Mouse (Mus musculus) retina, embryonic 14.5 days (tissue): ENCODE measurements around the gene Serpine2.
A peak's percentile ranks its signal among the peaks of the same experiment; 100 is the strongest.

Experiments used
- DNase-seq: peaks from one replicate; pipeline ENCODE4 v3.0.0-alpha.2; 2015; ENCODE audit warnings: low spot score

Serpine2 gene

GRCm38 (mm10) chr1:79861130-79861942, at the start of gene Serpine2:
Serpine2 (minus strand) TSS chr1:79861180.
- DNase-seq = no peak

- DNase-seq = no peak
Observed at GRCm38 (mm10) chr1:79907811-79908210, 46.8 kb upstream of the Serpine2 start.

DNA sequence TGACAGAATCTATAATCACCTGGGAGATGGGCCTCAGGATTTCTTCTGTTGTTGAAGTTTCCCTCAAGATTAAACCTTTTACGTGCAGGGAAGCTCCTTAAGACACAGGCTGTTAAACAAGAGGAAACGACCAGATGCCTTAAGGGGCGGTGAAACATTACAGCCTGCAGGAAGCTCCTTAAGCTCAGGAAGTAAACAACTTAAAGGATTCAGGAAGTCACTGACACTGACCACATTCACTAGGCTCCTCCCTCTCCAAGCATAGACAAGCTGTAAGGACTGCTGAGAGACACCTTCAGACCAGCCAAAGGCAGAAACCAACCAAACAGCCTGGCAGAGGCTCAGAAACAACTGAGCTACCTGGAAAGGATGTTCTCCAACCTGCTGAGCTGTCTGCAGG, 44.3 kb upstream of the Serpine2 start:
- DNase-seq = no peak

DNA sequence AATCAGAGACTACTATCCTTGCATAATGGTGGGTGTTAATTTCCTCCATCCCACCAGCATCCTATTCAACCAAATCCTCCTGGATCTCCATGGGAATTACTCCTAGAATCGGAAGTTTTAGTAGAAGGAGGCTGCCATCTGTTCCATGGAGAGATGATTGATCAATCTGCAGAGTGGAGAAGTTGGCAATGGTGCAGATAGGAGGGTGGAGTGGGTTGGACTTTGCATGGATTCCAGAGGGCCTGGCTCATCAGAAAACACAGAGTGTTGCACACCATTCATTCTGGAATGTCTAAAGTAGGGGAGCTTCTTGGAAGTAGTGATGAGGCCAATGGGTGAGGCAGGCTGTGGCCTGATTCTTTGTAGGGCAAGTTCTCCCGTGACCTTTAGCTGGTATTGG, 41.9 kb upstream of the Serpine2 start:
- DNase-seq = no peak

- DNase-seq = no peak
Observed at GRCm38 (mm10) chr1:79882648-79883047, 21.7 kb upstream of the Serpine2 start.

DNA sequence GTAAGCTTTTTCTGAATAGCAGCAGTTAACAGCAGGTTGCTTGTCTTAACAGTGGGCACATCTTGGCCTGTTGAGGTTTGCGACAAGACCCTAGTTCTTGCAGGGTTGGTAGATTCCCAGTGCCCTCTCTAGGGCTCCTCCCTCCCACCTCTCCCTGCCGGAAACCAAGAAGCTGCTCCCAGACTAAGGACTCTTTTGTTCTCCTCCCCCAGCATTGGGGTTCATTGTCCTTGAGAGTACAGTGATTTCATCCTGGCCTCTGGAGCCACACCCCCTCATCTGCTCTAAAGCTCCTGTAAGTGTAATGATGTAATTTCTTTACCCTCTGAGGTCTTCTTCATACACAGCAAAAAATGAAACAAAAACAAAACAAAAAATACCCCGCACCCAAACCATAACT, 13.8 kb upstream of the Serpine2 start:
- no peak for DNase-seq

DNA sequence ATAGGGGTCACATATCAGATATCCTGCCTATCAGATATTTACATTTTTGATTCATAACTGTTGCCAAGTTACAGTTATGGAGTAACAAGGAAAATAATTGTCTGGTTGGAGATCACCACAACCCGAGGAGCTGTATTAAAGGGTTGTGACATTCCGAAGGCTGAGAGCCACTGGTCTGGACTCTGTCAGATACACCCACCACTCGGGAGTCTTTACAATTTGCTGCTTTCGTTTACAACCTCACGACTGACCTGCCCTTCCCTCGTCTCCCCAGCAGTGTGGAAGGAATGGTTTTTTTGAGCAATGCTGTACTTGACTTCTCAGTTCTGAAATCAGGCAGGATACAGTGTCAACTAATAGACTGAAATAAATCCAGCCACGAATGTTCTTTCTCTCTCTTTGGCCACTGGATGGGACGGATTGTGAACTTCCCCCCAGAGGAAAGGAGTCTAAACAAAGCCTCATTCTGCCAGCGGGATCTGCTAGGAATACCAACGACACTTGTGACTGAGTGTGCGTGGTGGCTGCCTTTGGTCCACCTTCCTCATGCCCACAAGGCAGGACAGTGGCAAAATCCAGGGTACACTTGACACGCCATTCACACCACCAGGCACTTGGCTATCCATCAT, 455 bp downstream of the Serpine2 start:
- no peak for DNase-seq

GRCm38 (mm10) chr1:79859975-79860374, 1.0 kb downstream of the Serpine2 start:
- no peak for DNase-seq

DNA sequence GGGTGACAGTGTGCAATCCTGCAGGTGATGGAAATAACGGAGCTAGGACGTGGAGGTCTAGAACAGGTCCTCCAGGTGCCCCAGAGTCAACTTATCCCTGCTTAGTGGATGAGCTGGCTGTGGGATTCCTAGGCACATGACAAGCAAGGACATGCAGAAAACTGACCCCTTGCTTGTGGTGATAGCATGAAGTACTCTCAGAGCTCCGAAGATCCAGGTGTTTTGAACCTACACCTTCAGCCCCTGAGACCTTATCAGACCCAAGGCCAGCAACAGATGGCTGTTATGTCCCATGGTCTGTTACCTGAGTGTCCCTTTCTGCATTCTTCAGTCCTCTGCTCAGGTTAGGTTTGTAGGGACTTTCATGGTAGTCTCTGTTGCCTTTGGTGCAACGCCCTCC, 2.0 kb downstream of the Serpine2 start:
- DNase-seq = peak; percentile 37

DNA sequence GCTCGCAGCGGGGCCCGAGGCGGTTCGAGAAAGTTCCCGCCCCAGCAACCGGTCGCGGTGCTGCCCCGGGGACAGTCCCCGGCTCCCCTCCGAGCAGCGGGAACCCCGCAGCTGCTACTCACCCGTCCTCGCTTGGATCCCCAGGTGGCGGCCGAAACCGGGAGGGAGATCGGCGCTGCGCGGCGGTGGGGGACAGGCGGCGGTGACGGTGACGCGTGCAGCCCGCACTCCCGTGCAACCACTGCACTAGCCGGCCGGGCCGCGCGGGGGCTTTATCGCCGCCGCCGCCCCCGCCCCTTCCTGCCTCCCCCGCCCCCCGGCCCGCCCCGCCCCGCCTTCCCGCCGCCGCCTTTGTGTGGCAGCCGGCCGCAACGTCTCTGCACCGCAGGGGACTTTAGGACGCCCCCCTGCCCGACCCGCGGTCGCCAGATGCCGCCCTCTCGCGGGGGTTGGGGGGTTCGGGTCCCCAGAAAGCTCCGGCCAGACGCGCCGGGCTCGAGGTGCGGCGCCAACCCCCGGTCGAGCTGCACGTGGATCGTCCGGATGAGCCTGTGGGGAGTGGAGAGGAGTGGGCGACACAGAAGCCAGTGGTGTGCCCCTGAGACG, 2.5 kb downstream of the Serpine2 start:
- DNase-seq = peak; percentile 63

DNA sequence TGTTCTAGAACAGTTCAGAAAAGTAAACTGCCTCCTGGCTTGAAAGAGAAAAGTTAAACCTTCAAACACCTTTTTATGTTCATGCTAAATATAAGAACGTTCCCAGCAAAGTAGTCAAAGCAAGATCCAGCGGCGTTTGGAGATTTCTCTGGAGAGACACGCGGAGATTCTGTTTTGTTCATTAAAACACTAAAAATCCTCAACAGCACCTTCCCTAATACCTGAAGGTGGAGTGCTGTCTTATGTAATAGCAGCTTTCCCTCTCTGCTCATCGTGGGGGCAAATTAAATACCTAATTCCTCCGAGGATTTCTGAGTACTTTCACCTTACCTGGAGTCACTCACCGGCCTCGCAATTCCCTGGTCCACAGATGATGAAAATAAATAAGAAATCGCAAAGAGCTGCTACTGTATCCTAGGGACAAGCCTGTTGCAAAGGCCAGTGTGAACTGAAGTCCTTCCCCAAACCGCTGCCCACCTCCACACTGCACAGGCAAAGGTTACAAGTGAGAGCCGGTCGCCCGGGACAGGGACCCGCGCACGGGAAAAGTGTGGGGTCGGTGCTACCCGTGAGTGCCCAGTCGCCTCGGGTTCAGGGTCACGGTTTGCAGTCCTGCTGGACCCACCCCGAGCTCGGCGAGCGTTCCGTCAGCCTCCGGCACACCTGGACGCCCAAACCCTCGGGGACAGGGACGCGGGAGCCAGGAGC, 3.1 kb downstream of the Serpine2 start:
- DNase-seq = peak; percentile 11

GRCm38 (mm10) chr1:79856756-79857155, 4.2 kb downstream of the Serpine2 start:
- DNase-seq = peak; percentile 51

- DNase-seq = no peak
Observed at GRCm38 (mm10) chr1:79853527-79853926, 7.5 kb downstream of the Serpine2 start.

DNA sequence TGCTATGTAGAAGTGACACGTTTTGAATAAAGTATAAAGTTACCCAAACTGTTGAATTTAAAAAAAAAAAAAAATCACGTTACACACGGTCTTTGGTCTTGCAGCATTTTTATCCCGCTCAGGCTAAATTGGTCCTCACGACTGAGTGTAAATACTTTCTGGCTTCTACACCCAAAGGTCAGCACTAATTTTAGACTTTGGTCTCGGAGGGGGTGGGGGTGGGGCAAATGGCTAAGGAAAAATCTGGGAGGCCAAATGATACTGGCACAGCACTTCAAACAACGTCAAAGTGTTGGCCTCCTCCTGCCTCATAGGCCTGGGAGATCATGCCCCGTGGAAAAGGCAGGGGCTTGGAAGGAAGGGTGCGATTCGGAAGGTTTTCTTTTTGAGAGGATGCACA, 10.6 kb downstream of the Serpine2 start:
- no peak for DNase-seq

GRCm38 (mm10) chr1:79848663-79849062, 12.3 kb downstream of the Serpine2 start:
- no peak for DNase-seq

GRCm38 (mm10) chr1:79846891-79847290, 14.1 kb downstream of the Serpine2 start:
- DNase-seq = no peak

- peak; percentile 48 for DNase-seq
Observed at GRCm38 (mm10) chr1:79832719-79833404, 28.1 kb downstream of the Serpine2 start.

DNA sequence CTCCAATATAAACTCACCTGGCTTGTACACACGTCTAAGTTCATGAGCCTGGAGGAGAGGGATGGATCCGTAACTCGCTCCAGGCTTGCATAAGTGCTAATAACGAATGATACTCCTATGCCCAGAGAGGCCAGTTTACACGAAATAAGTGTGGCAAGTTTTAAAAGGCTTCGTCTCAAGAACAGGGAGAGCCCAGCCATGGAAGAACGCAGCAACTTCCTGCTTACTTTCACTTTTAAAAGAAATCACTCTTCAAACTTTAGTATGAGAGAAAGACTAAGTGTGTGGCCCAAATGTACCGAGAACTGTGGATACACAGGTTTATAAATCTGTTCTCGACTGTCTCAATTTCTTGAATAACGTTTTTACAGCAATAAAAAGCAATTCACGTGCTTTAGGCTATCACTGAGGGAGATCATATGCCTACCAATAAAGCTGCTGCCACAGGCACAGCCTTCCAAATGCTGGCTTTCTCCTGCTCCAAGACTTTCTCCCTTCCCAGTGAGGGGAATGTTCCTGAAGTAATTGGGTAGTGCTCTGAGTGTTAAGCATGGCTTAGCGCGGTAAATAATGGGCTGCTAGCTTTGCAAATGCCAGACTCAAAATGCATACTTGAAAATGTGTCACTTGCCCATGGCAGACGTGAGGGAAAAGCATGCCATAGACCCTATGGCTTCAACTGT, 36.9 kb downstream of the Serpine2 start:
- peak; percentile 5 for DNase-seq

GRCm38 (mm10) chr1:79822806-79823525, 38.0 kb downstream of the Serpine2 start:
- DNase-seq = no peak

GRCm38 (mm10) chr1:79819296-79819879, 41.6 kb downstream of the Serpine2 start:
- no peak for DNase-seq
